Comparison of ENCODE assay signal across 21 mouse cellular contexts in genomic region chr19:27325558-27325957, GRCm38 (mm10). TPM values are rescaled to one million over a fixed set of nuclear protein-coding genes. Genes with fewer than 3 reads are reported as not detected.
"Had no signal": no experiment of that assay in that cellular context is flagged by ENCODE, and none has a peak within 500 bp of the region (broad histone marks: within the 10 kb centered on the region; RNA-seq: fewer than 3 reads in every experiment).

No protein-coding gene starts in this region.

- H3K36me3 ChIP-seq: liver, embryonic 15.5 days; lung, embryonic 15.5 days; midbrain, embryonic 12.5 days; midbrain, embryonic 15.5 days; neural tube, embryonic 12.5 days had no signal

- H3K9ac ChIP-seq: liver, embryonic 15.5 days; liver, postnatal 0 days; lung, embryonic 15.5 days; midbrain, embryonic 12.5 days; midbrain, embryonic 15.5 days; neural tube, embryonic 12.5 days had no signal

- H3K4me3 ChIP-seq: liver, embryonic 15.5 days; lung, embryonic 15.5 days; megakaryocyte, embryonic 14.5 days; midbrain, embryonic 12.5 days; midbrain, embryonic 15.5 days; neural tube, embryonic 12.5 days had no signal

- ATAC-seq: liver, postnatal 0 days; lung, postnatal 0 days; midbrain, embryonic 15.5 days had no signal

- H3K27me3 ChIP-seq: liver, embryonic 15.5 days; lung, embryonic 15.5 days; midbrain, embryonic 12.5 days; midbrain, embryonic 15.5 days; neural tube, embryonic 12.5 days had no signal

- H3K4me1 ChIP-seq: midbrain, embryonic 12.5 days; midbrain, embryonic 15.5 days; neural tube, embryonic 12.5 days had no signal

- H3K9me3 ChIP-seq: liver, embryonic 15.5 days; lung, embryonic 15.5 days; midbrain, embryonic 12.5 days; midbrain, embryonic 15.5 days; neural tube, embryonic 12.5 days had no signal

- DNase-seq: lung, adult 2 months; lung, postnatal 14 days; lung, postnatal 36 days; right cerebral cortex, postnatal 14 days; spleen, adult 18-20 months; thymus, adult 18-20 months; thymus, postnatal 14 days; thymus, postnatal 36 days had no signal

- H3K27ac ChIP-seq: liver, embryonic 15.5 days; lung, embryonic 15.5 days; macrophage; midbrain, embryonic 12.5 days; midbrain, embryonic 15.5 days; neural tube, embryonic 12.5 days had no signal

- H3K4me2 ChIP-seq: liver, embryonic 15.5 days; lung, embryonic 15.5 days; midbrain, embryonic 12.5 days; midbrain, embryonic 15.5 days; neural tube, embryonic 12.5 days had no signal

RNA-seq across cellular contexts. Expression of gene Kcnv2, which starts 3.2 kb away (rescaled TPM):
- total RNA-seq: megakaryocyte progenitor cell, adult 5-6 weeks; monocyte, adult 5-6 weeks; neutrophil, adult 5-6 weeks had no signal
- polyA plus RNA-seq: liver, embryonic 15.5 days; liver, postnatal 0 days; lung, postnatal 0 days; macrophage; stomach, embryonic 14.5 days had no signal
